18 mouse cellular contexts compared by ENCODE assay signal in the genomic region with DNA sequence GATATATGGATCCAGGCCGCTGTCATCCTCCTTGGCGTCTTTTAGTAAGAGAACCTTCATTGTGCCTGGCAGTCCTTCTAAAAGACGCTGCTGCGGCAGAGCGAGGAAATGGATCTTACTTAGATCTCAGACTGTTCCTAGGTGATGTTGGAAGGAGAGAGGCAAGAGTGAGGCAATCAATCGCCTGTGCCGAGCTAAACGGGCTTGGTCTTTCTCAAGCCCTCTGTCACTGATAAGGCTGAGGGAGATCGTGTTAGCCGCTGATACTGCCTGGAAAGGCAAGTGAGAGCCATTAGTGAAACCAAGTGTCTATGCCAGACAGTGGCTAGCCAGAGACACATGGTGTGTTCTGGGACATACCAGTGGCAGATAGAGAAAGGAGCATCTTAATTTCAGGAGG. TPM values are rescaled to one million over a fixed set of nuclear protein-coding genes. Genes with fewer than 3 reads are reported as not detected.
DNase-seq lines count a peak whose midpoint lies in the region; ATAC-seq and TF ChIP-seq lines count a peak whose summit lies in the region.
"Had no signal": no experiment of that assay in that cellular context is flagged by ENCODE, and none has a peak within 500 bp of the region (broad histone marks: within the 10 kb centered on the region; RNA-seq: fewer than 3 reads in every experiment).

No protein-coding gene starts in this region.

- peaks cover 13% of the 10 kb centered on the region; the same call in 1 of the 2 replicates for H3K36me3 ChIP-seq in heart, embryonic 10.5 days
- no peaks in the 10 kb centered on the region; the same call in 1 of the 2 replicates for H3K36me3 ChIP-seq in intestine, embryonic 16.5 days (ENCODE audit: control insufficient read depth, insufficient read depth, low read length)
- H3K36me3 ChIP-seq in spleen, adult 2 months (ENCODE audit: control insufficient read depth, insufficient read depth, low read length) = peaks cover 5% of the 10 kb centered on the region
- peaks cover 9% of the 10 kb centered on the region; the same call in 1 of the 2 replicates for H3K36me3 ChIP-seq in hindbrain, postnatal 0 days (ENCODE audit: insufficient read depth, low read length)
- H3K36me3 ChIP-seq: forebrain, embryonic 15.5 days; hindbrain, embryonic 10.5 days had no signal

- H3K9me3 ChIP-seq in heart, embryonic 10.5 days = no peaks in the 10 kb centered on the region
- peaks cover under 1% of the 10 kb centered on the region; the same call in 1 of the 2 replicates for H3K9me3 ChIP-seq in intestine, embryonic 16.5 days (ENCODE audit: control insufficient read depth, low read length)
- no peaks in the 10 kb centered on the region for H3K9me3 ChIP-seq in hindbrain, postnatal 0 days (ENCODE audit: low read length)
- H3K9me3 ChIP-seq: embryonic facial prominence, embryonic 12.5 days; forebrain, embryonic 15.5 days; hindbrain, embryonic 10.5 days had no signal

- no peak for TF ChIP-seq POLR2A in spleen, adult 2 months (IDR thresholded peaks at IDR 0.05; ENCODE audit: low read depth, low read length)

- ATAC-seq in intestine, embryonic 16.5 days = peak; percentile 63; the same call in 1 of the 2 replicates
- no peak for ATAC-seq in hindbrain, postnatal 0 days
- ATAC-seq: forebrain, embryonic 15.5 days had no signal

- peak overlapping the region; percentile 64 for H3K27ac ChIP-seq in heart, embryonic 10.5 days
- H3K27ac ChIP-seq in intestine, embryonic 16.5 days (ENCODE audit: low read length) = no peak overlapping the region
- H3K27ac ChIP-seq in spleen, adult 2 months (ENCODE audit: insufficient read depth, low read length) = peak overlapping the region; percentile 71
- H3K27ac ChIP-seq in gastrocnemius, adult 2 months = no peak overlapping the region
- no peak overlapping the region for H3K27ac ChIP-seq in hindbrain, postnatal 0 days
- H3K27ac ChIP-seq: embryonic facial prominence, embryonic 12.5 days; forebrain, embryonic 15.5 days; hindbrain, embryonic 10.5 days; macrophage had no signal

- H3K4me1 ChIP-seq in heart, embryonic 10.5 days = peaks cover 16% of the 10 kb centered on the region
- H3K4me1 ChIP-seq in intestine, embryonic 16.5 days (ENCODE audit: control insufficient read depth, insufficient read depth, low read length) = no peaks in the 10 kb centered on the region
- H3K4me1 ChIP-seq in spleen, adult 2 months (ENCODE audit: control insufficient read depth, insufficient read depth, insufficient read length) = no peaks in the 10 kb centered on the region
- H3K4me1 ChIP-seq in hindbrain, postnatal 0 days (ENCODE audit: insufficient read depth, low read length) = no peaks in the 10 kb centered on the region
- H3K4me1 ChIP-seq: embryonic facial prominence, embryonic 12.5 days; forebrain, embryonic 15.5 days; hindbrain, embryonic 10.5 days had no signal

- DNase-seq in heart, embryonic 10.5 days (ENCODE audit: low spot score) = peak; percentile 91
- no peak for DNase-seq in heart, adult 9 months (ENCODE audit: low spot score in 2 of 2)
- peak; percentile 86 for DNase-seq in MEL-GATA-1-ER (ENCODE audit: extremely low read depth, low read depth)
- DNase-seq in spleen, adult 2 months (ENCODE audit: low read depth in 1 of 2, low spot score in 2 of 2) = no peak
- no peak for DNase-seq in kidney, postnatal 25 days
- DNase-seq in gastrocnemius, adult 2 months = no peak
- DNase-seq in hindbrain, postnatal 0 days (ENCODE audit: low spot score) = no peak
- DNase-seq: adrenal gland, adult 2 months; cerebellum, adult 11-12 months; right cerebral cortex, postnatal 4 days had no signal

- no peak overlapping the region for H3K9ac ChIP-seq in intestine, embryonic 16.5 days (ENCODE audit: low read depth, low read length)
- no peak overlapping the region for H3K9ac ChIP-seq in hindbrain, postnatal 0 days (replicated peaks; ENCODE audit: low read length)
- H3K9ac ChIP-seq: embryonic facial prominence, embryonic 12.5 days; forebrain, embryonic 15.5 days had no signal

- intact Hi-C loops in gastrocnemius, adult 2 months (cut with DNase I) = no loop called here

- no peak overlapping the region for H3K4me2 ChIP-seq in intestine, embryonic 16.5 days (ENCODE audit: low read depth, low read length)
- H3K4me2 ChIP-seq in hindbrain, postnatal 0 days (ENCODE audit: low read depth, low read length) = no peak overlapping the region
- H3K4me2 ChIP-seq: embryonic facial prominence, embryonic 12.5 days; forebrain, embryonic 15.5 days had no signal

- WGBS in heart, embryonic 10.5 days = 36% methylated on average over 10 of the region's 10 CpGs
- WGBS in intestine, embryonic 16.5 days = 72% methylated on average over 10 of the region's 10 CpGs
- 90% methylated on average over 10 of the region's 10 CpGs for WGBS in spleen, adult 2 months
- 94% methylated on average over 10 of the region's 10 CpGs for WGBS in hindbrain, postnatal 0 days

- no peak for TF ChIP-seq CTCF in spleen, adult 2 months (IDR thresholded peaks at IDR 0.05; ENCODE audit: extremely low read depth, insufficient read depth, insufficient read length, insufficient replicate concordance)
- TF ChIP-seq CTCF in gastrocnemius, adult 2 months (IDR thresholded peaks at IDR 0.05) = no peak
- no peak for TF ChIP-seq CTCF in hindbrain, postnatal 0 days (IDR thresholded peaks at IDR 0.05; ENCODE audit: low read depth)

- peak overlapping the region; percentile 39; the same call in 1 of the 2 replicates for H3K4me3 ChIP-seq in heart, embryonic 10.5 days
- no peak overlapping the region for H3K4me3 ChIP-seq in intestine, embryonic 16.5 days (ENCODE audit: low read length)
- H3K4me3 ChIP-seq in spleen, adult 2 months (ENCODE audit: extremely low read depth, insufficient read depth, insufficient read length) = no peak overlapping the region
- H3K4me3 ChIP-seq in gastrocnemius, adult 2 months = no peak overlapping the region
- H3K4me3 ChIP-seq in hindbrain, postnatal 0 days (ENCODE audit: low read length) = no peak overlapping the region
- H3K4me3 ChIP-seq: embryonic facial prominence, embryonic 12.5 days; forebrain, embryonic 15.5 days; hindbrain, embryonic 10.5 days had no signal

- no peaks in the 10 kb centered on the region for H3K27me3 ChIP-seq in heart, embryonic 10.5 days (ENCODE audit: insufficient read depth, poor library complexity, severe bottlenecking)
- H3K27me3 ChIP-seq in intestine, embryonic 16.5 days (replicated peaks; ENCODE audit: control insufficient read depth, insufficient read depth, low read length) = no peaks in the 10 kb centered on the region
- H3K27me3 ChIP-seq in spleen, adult 2 months (ENCODE audit: control insufficient read depth, insufficient read depth, low read length) = no peaks in the 10 kb centered on the region
- no peaks in the 10 kb centered on the region for H3K27me3 ChIP-seq in hindbrain, postnatal 0 days (ENCODE audit: insufficient read depth, low read length)
- H3K27me3 ChIP-seq: embryonic facial prominence, embryonic 12.5 days; forebrain, embryonic 15.5 days had no signal

RNA-seq across cellular contexts. Expression of gene Bccip, which starts 6.8 kb away (rescaled TPM):
- 113 and 162 TPM in 2 replicates for polyA plus RNA-seq in heart, embryonic 10.5 days (2016; fragmentation: Nextera tagmentation; extraction: Ambion mirVana)
- polyA plus RNA-seq in intestine, embryonic 16.5 days (2015; fragmentation: Nextera tagmentation; extraction: Ambion mirVana) = 134 and 158 TPM in 2 replicates
- polyA plus RNA-seq in spleen, adult 2 months (2012; rRNA removed) = 12.3 and 15.2 TPM in 2 replicates
- total RNA-seq in gastrocnemius, adult 2 months (2021) = 10 to 100 TPM; 80.2 to 81.9 TPM
- 38.1 and 40.6 TPM in 2 replicates for total RNA-seq in hindbrain, postnatal 0 days (2014; rRNA removed)
- 105 and 109 TPM in 2 replicates for polyA plus RNA-seq in hindbrain, postnatal 0 days (2015; fragmentation: Nextera tagmentation; extraction: Ambion mirVana)

RNA-seq across cellular contexts. Expression of gene Uros, which starts 7.5 kb away (rescaled TPM):
- polyA plus RNA-seq in heart, embryonic 10.5 days (2016; fragmentation: Nextera tagmentation; extraction: Ambion mirVana) = 52.1 and 52.2 TPM in 2 replicates
- 33.5 and 37.2 TPM in 2 replicates for polyA plus RNA-seq in intestine, embryonic 16.5 days (2015; fragmentation: Nextera tagmentation; extraction: Ambion mirVana)
- polyA plus RNA-seq in spleen, adult 2 months (2012; rRNA removed) = 23.1 and 26.6 TPM in 2 replicates
- 10 to 100 TPM; 14.2 to 17.0 TPM for total RNA-seq in gastrocnemius, adult 2 months (2021)
- 23.1 and 23.8 TPM in 2 replicates for total RNA-seq in hindbrain, postnatal 0 days (2014; rRNA removed)
- polyA plus RNA-seq in hindbrain, postnatal 0 days (2015; fragmentation: Nextera tagmentation; extraction: Ambion mirVana) = 35.4 and 38.2 TPM in 2 replicates

RNA-seq across cellular contexts. Expression of gene Mmp21, which starts 22.5 kb away (rescaled TPM):
- polyA plus RNA-seq in heart, embryonic 10.5 days (2016; fragmentation: Nextera tagmentation; extraction: Ambion mirVana) = not detected in 2 replicates
- 0.07 TPM in 1 of 2 replicates, not detected in the other for polyA plus RNA-seq in intestine, embryonic 16.5 days (2015; fragmentation: Nextera tagmentation; extraction: Ambion mirVana)
- polyA plus RNA-seq in spleen, adult 2 months (2012; rRNA removed) = 0.07 TPM in 1 of 2 replicates, not detected in the other
- not detected for total RNA-seq in gastrocnemius, adult 2 months (2021)
- total RNA-seq in hindbrain, postnatal 0 days (2014; rRNA removed) = 0.11 TPM in 1 of 2 replicates, not detected in the other
- polyA plus RNA-seq in hindbrain, postnatal 0 days (2015; fragmentation: Nextera tagmentation; extraction: Ambion mirVana) = 0.10 TPM in 1 of 2 replicates, not detected in the other
- total RNA-seq: adrenal gland, adult 2 months; layer of hippocampus, postnatal 14 days had no signal
- polyA plus RNA-seq: forebrain, embryonic 15.5 days; gonadal fat pad, adult 2 months; hindbrain, embryonic 10.5 days; kidney, embryonic 14.5 days; macrophage had no signal

Comparison
In these comparisons a context has a peak if more than half of its experiments do, and no peak if none do; other contexts are left out.
1. DNase-seq: peak in heart, embryonic 10.5 days (single experiment) and MEL-GATA-1-ER (single experiment); none in heart, adult 9 months (0 of 2), spleen, adult 2 months (0 of 2), kidney, postnatal 25 days (0 of 2), gastrocnemius, adult 2 months (single experiment) and hindbrain, postnatal 0 days (single experiment).
2. H3K27ac ChIP-seq: peak in heart, embryonic 10.5 days (single experiment) and spleen, adult 2 months (single experiment); none in intestine, embryonic 16.5 days (single experiment), gastrocnemius, adult 2 months (single experiment) and hindbrain, postnatal 0 days (single experiment).